10 mouse cellular contexts compared by ENCODE assay signal in genomic region chr4:133090276-133090719, GRCm38 (mm10). TPM values are rescaled to one million over a fixed set of nuclear protein-coding genes. Genes with fewer than 3 reads are reported as not detected.
DNase-seq lines count a peak whose midpoint lies in the region; ATAC-seq and TF ChIP-seq lines count a peak whose summit lies in the region.
"Had no signal": no experiment of that assay in that cellular context is flagged by ENCODE, and none has a peak within 500 bp of the region (broad histone marks: within the 10 kb centered on the region; RNA-seq: fewer than 3 reads in every experiment).

No protein-coding gene starts in this region.

- H3K27ac ChIP-seq in kidney, embryonic 16.5 days (ENCODE audit: low read length) = peak overlapping the region; percentile 93
- peak overlapping the region; percentile 77 for H3K27ac ChIP-seq in forebrain, embryonic 10.5 days
- H3K27ac ChIP-seq in intestine, embryonic 14.5 days (ENCODE audit: low read depth) = peak overlapping the region; percentile 90
- H3K27ac ChIP-seq in midbrain, postnatal 0 days (ENCODE audit: low read depth, low read length) = peak overlapping the region; percentile 57
- H3K27ac ChIP-seq: macrophage had no signal

- WGBS in kidney, embryonic 16.5 days = 39% methylated on average over 8 of the region's 8 CpGs
- 39% methylated on average over 8 of the region's 8 CpGs for WGBS in forebrain, embryonic 10.5 days
- WGBS in intestine, embryonic 14.5 days = 23% methylated on average over 8 of the region's 8 CpGs
- 29% methylated on average over 8 of the region's 8 CpGs for WGBS in midbrain, postnatal 0 days

- H3K4me1 ChIP-seq in kidney, embryonic 16.5 days (ENCODE audit: insufficient read depth, low read length) = peaks cover 90% of the 10 kb centered on the region
- H3K4me1 ChIP-seq in forebrain, embryonic 10.5 days = peaks cover 79% of the 10 kb centered on the region
- peaks cover 93% of the 10 kb centered on the region for H3K4me1 ChIP-seq in intestine, embryonic 14.5 days (replicated peaks; ENCODE audit: control insufficient read depth, insufficient read depth, low read length)
- H3K4me1 ChIP-seq in midbrain, postnatal 0 days (ENCODE audit: insufficient read depth, low read length) = peaks cover 45% of the 10 kb centered on the region

- no peaks in the 10 kb centered on the region for H3K27me3 ChIP-seq in kidney, embryonic 16.5 days (ENCODE audit: insufficient read depth, low read length)
- H3K27me3 ChIP-seq in forebrain, embryonic 10.5 days (ENCODE audit: poor library complexity, severe bottlenecking) = peaks cover 86% of the 10 kb centered on the region
- no peaks in the 10 kb centered on the region for H3K27me3 ChIP-seq in intestine, embryonic 14.5 days (replicated peaks; ENCODE audit: control insufficient read depth, insufficient read depth, low read length)
- H3K27me3 ChIP-seq in midbrain, postnatal 0 days (ENCODE audit: insufficient read depth, low read length) = no peaks in the 10 kb centered on the region

- ATAC-seq in kidney, embryonic 16.5 days (ENCODE audit: low FRiP score, low TSS enrichment) = no peak
- ATAC-seq in intestine, embryonic 14.5 days (replicated peaks; ENCODE audit: low FRiP score, low TSS enrichment, low read depth) = no peak
- 0 out of 2 replicates have a peak, but pooled peaks have one; percentile 2 for ATAC-seq in midbrain, postnatal 0 days (ENCODE audit: low FRiP score)

- 0 out of 2 replicates have a peak overlapping the region, but pooled peaks have one; percentile 2 for H3K4me2 ChIP-seq in kidney, embryonic 16.5 days (replicated peaks; ENCODE audit: low read depth, low read length)
- peak overlapping the region; percentile 20 for H3K4me2 ChIP-seq in intestine, embryonic 14.5 days (ENCODE audit: low read length)
- no peak overlapping the region for H3K4me2 ChIP-seq in midbrain, postnatal 0 days (ENCODE audit: low read depth, low read length, poor library complexity, severe bottlenecking)

- no peak overlapping the region for H3K4me3 ChIP-seq in kidney, embryonic 16.5 days (ENCODE audit: low read length)
- no peak overlapping the region for H3K4me3 ChIP-seq in forebrain, embryonic 10.5 days
- no peak overlapping the region for H3K4me3 ChIP-seq in intestine, embryonic 14.5 days (ENCODE audit: low read depth, low read length)
- H3K4me3 ChIP-seq in midbrain, postnatal 0 days (ENCODE audit: low read depth, low read length) = no peak overlapping the region

- no peak for DNase-seq in kidney, postnatal 14 days
- DNase-seq in forebrain, embryonic 10.5 days (ENCODE audit: extremely low spot score, low spot score) = no peak
- no peak for DNase-seq in intestine, embryonic 14.5 days (ENCODE audit: low spot score)
- DNase-seq in midbrain, postnatal 0 days (ENCODE audit: low spot score) = no peak
- no peak for DNase-seq in spleen, adult 12 weeks (ENCODE audit: low spot score)
- no peak for DNase-seq in urinary bladder, adult 18-20 months (ENCODE audit: low spot score in 2 of 2)
- DNase-seq in cerebellum, adult 9-11 months = no peak

- H3K9me3 ChIP-seq in kidney, embryonic 16.5 days (ENCODE audit: low read length) = no peaks in the 10 kb centered on the region
- no peaks in the 10 kb centered on the region for H3K9me3 ChIP-seq in forebrain, embryonic 10.5 days
- H3K9me3 ChIP-seq in intestine, embryonic 14.5 days (ENCODE audit: control insufficient read depth, low read length) = no peaks in the 10 kb centered on the region
- H3K9me3 ChIP-seq in midbrain, postnatal 0 days (ENCODE audit: low read length) = no peaks in the 10 kb centered on the region
- H3K9me3 ChIP-seq: G1E had no signal

- peak overlapping the region; percentile 61 for H3K9ac ChIP-seq in kidney, embryonic 16.5 days (replicated peaks; ENCODE audit: low read length)
- H3K9ac ChIP-seq in intestine, embryonic 14.5 days (ENCODE audit: low read length) = peak overlapping the region; percentile 11
- 0 out of 2 replicates have a peak overlapping the region, but pooled peaks have one; percentile 39 for H3K9ac ChIP-seq in midbrain, postnatal 0 days (replicated peaks; ENCODE audit: low read length, poor library complexity, severe bottlenecking)

- no peak for TF ChIP-seq CTCF in midbrain, postnatal 0 days (IDR thresholded peaks at IDR 0.05)

- H3K36me3 ChIP-seq in kidney, embryonic 16.5 days (ENCODE audit: insufficient read depth, low read length) = no peaks in the 10 kb centered on the region
- no peaks in the 10 kb centered on the region for H3K36me3 ChIP-seq in forebrain, embryonic 10.5 days (replicated peaks)
- H3K36me3 ChIP-seq in intestine, embryonic 14.5 days (ENCODE audit: control insufficient read depth, insufficient read depth, low read length) = no peaks in the 10 kb centered on the region
- H3K36me3 ChIP-seq in midbrain, postnatal 0 days (ENCODE audit: insufficient read depth, low read length) = no peaks in the 10 kb centered on the region
- H3K36me3 ChIP-seq: G1E had no signal

RNA-seq across cellular contexts. Expression of gene Wasf2, which starts 40.0 kb away (rescaled TPM):
- 77.4 and 102 TPM in 2 replicates for polyA plus RNA-seq in kidney, embryonic 16.5 days (2015; fragmentation: Nextera tagmentation; extraction: Ambion mirVana)
- polyA plus RNA-seq in forebrain, embryonic 10.5 days (2016; fragmentation: Nextera tagmentation; extraction: Ambion mirVana) = 47.4 and 49.1 TPM in 2 replicates
- polyA plus RNA-seq in intestine, embryonic 14.5 days (2014; fragmentation: Nextera tagmentation; extraction: Ambion mirVana) = 79.6 and 88.3 TPM in 2 replicates
- 18.3 and 19.6 TPM in 2 replicates for total RNA-seq in midbrain, postnatal 0 days (2014; rRNA removed)
- polyA plus RNA-seq in midbrain, postnatal 0 days (2015; fragmentation: Nextera tagmentation; extraction: Ambion mirVana) = 19.1 and 26.0 TPM in 2 replicates

Comparison
In these comparisons a context has a peak if more than half of its experiments do, and no peak if none do; other contexts are left out.
1. H3K9ac ChIP-seq: peak in every context shown above with its lines; median percentile 61 in kidney, embryonic 16.5 days; 39 in midbrain, postnatal 0 days; 11 in intestine, embryonic 14.5 days.